Mouse (Mus musculus): ENCODE results near the gene Nek6.

Nek6 gene

DNA sequence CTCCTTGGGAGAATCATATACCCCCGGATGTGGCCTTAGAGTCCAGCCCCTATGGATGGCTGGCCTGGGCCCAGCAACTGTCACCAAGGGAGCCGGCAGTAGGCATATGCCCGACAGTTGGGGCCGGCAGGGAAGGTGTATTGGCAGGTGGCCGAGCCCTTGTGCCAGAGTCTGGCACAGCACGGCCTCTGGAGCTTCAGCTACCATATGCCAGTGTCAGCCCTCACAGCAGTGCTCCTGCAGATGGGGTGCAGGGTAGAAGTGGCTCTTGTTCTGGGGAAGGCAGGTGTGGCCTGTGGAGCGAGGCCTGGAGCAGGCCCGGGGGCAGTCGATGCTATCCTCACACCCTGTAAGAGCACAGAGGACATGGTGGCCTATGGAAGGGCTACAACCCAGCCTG, 28.2 kb downstream of the Nek6 start:
- no peak for DNase-seq (ENCODE audit: low spot score)

DNA sequence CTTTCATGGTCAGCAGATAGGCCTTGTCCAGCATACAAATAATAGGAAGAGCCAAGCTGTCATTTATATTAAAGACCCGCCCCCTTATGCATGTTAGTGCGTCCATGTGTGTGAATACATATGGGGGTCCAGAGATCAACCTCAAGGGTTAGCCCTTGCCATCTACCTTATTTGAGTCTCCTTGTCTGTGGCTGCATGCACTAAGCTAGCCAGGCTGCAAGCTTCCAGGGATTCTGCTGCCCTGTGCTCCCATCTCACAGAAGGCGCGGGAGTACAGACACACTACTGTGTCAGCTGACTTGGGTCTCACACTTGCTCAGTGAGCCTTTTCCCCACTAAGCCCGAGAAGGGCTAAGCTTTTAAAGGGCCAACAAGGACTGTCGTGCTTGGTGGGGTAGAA, 29.2 kb downstream of the Nek6 start:
- no peak for DNase-seq (ENCODE audit: low spot score)

DNA sequence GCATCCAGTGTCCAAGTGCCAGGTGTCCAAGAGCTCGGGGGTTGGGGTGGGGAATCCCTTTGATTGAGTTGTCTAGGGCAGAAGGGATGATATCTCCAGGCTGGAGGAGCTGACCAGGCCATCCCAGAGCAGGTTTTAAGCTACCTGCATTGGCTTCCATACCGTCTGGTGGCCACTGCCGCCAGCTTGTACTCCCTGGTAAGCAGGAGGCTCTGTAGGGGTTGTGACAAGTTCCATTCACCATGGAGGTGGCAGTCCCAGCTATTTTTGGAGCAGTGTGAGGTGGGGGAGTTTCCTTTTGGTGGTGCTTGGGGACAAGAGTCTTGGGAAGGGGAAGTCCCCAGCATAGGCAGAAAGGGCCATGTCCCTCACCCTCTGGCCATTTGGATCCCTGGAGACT, 29.7 kb downstream of the Nek6 start:
- DNase-seq (ENCODE audit: low spot score), result no peak

DNA sequence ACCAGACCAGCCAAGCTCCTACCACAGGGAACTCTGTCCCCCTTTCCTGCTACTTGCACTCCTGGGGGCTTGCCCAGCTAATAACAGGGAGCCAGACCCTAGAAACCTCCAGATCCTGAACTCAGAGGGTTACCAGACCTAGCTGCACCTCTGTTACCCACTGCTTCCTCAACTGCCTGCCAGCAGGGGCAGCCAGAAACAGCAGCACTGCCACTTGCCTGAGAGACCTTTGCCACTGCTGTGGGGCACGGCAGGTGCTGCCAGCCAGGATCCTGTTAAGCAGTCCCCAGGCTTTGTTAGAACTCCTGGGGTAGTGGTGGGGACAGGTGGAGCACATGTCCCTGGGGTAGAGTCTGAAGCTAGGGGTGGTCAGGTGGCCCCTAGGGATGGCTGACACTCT, 30.1 kb downstream of the Nek6 start:
- DNase-seq (ENCODE audit: low spot score), result no peak

DNA sequence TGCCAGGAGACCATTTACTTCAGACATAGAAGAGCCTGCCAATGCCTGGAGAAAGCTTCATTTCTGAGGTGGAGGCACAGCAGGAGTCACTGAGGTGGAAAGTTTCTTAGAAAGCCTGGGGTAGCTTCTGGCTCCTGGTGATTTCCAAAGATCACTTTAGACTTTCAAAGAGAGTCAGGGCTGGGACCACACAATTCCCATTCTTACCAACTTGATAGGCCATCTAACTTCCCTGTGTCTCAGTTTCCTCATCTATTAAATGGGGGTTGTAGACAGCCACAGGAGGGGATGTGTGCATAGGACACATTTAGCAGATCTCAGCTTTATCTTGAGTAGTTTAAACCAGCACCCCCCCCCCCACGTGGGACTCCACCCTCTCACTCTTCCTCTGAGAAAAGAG, 30.9 kb downstream of the Nek6 start:
- no peak for DNase-seq (ENCODE audit: low spot score)

DNA sequence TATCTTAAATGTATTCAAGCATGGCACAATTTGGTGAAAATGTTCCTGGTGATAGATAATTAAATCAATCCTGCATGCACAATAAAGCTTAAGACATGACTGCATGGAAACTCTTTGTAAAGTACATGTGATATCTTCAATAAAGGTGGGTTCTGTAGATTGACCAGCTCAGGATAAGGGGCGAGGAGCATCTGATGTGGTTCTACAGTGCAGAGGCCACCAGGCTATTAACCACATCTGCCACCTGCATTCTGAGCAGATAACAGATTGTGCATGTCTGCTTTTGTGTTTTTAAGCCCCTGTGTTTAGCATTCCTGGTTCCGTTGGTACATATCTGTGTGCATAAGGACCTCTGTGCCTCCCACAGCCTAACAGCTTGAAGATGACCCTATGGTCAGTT, 31.7 kb downstream of the Nek6 start:
- no peak for DNase-seq (ENCODE audit: low spot score)

DNA sequence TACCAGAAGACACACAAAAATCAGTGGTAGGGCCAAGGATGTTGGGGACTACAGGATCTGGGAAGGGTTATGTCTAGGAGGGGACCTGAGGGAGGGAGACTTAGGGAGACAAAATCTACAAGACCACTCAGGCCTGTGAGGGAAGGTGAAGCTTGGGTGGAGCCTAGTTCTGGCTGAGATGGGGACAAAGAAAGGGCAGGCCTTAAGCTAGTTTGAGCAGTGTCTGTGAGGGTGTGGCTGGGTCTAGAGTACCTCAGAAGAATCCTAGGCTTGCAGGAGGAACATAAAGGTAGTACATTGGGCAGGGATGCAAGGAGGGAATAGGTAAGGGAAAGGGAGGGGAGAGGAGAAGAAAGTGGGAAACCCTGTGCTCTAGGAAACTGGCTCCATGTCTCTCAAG, 32.9 kb downstream of the Nek6 start:
- DNase-seq (ENCODE audit: low spot score), result no peak

DNA sequence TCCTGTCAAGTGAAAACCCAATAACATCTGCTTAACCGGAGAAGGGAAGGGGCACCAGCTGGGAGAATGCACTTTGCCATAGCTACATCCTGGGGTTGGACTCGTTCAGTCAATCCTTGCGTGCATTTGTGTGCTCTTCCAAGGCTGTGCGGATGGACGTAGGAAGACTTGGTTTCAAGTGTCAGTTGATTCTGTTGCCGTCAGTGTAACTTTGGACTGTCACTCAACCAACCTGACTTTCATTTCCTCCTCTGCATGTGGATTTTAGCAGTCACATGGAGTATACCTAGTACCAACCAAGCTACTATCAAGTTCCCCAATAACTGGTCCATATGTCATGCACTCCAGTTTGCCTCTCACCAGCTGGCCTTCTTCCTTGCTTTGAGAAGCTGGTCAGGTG, 33.5 kb downstream of the Nek6 start:
- no peak for DNase-seq (ENCODE audit: low spot score)

DNA sequence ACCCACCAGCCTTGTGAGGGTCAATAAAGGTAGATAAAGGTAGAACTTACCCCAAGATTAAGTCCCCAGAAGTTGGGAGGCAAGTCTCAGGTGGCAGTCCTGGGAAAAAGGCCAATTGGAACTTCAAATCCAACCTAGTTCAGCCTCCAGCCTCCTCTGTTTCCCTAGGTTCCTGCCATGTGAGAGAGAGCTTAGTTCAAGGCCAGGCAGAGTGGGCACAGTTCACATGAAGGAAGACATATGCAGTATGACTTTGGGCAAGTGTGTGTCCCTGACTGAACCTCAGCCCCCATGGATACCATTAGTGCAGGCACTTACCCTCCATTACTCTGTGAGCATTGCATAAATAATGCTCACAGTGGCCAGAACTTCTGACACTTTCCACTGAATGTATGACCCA, 34.3 kb downstream of the Nek6 start:
- DNase-seq (ENCODE audit: low spot score), result no peak

DNA sequence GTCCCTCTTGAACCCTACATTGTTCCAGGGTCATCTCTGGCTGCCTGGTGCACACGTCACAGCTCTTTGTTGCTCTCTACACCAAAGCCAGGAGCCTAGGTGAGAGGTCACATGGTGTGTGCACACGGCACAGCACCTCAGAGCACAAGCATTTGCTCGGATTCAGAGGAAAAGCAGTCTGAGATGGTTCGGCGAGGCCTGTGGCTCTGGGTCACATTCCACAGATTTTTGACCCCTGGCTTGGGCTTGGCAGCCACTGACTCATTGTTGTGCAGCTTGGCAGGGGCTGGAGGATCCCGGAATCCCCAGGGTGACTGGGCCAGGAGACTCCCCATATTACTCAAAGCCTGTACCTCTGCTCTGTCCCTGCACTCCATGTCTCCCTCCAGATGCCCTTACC, 34.8 kb downstream of the Nek6 start:
- no peak for DNase-seq (ENCODE audit: low spot score)

DNA sequence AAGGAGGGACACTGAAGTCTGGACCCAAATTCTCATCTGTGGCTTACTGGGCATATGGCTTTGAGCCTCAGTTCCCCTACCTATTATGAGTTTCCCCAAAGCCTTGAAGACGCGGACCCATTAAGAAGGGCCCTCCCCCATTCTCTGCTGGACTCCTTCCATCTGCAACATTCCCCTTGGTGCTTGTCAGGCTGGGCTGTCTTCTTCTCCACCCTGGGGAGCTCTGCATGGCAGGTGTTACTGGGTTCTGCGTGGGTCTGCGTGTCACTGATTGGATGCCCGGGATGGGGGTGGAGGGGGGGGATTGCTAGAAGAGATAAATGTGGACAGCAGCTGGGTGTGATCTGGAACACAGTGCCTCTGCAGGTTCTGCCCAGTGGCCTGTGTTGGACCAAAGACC, 35.3 kb downstream of the Nek6 start:
- DNase-seq (ENCODE audit: low spot score), result no peak

DNA sequence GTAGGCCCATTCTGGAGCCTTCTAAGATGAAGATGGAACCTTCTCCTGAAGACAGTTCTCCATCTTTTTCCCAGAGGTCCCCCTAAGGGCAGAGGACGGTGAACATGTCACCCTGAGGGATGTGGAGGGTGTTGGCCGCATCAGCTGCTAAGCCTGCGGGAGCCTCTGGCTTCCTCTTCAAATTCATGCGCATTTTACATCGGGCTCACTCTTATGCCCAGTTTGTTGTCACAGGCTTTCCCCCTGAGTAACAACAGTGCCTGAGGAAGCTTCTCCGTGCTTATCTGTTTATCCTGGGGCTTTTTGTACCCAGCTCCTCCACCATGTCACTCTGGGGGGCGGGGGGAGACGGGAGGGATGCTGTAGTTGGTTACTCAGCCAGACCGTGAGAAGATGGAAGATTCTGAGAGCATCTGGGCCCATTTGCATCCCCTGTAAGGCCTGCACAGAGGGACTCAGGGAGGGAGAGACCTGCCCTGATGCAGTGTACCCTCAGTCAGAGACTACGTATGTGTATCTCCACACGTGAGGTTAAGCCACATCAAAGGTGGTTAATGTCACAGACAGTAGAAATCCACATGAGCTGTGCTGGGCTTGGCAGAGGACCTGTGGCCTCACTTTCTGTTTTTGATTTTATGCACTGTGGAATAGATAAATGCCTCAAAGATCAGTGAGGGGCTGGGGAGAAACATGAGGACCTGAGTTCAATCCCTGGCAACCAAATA, 36.5 kb downstream of the Nek6 start:
- DNase-seq (ENCODE audit: low spot score), result no peak

DNA sequence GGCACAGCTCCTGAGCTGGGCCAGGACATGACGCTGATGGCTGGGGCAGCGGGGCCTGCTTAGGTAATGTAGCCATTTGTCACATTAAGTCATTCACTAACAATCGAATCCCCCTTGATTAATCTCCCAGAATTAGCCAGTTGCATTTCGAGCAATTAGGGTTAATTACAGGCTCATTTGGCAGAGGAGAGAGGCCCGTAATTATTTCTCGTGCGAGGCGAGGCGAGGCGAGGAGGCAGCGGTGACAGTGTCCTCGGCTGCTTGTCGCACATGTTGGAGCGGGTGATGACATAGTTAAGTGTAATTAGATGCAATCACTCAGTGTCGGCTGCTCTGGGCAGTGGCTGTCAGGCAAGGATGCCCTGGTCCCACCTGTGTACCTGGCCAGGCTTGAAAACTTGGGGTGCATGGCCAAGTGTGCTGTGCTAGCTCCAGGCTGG, 40.6 kb downstream of the Nek6 start:
- DNase-seq (ENCODE audit: low spot score), result no peak

DNA sequence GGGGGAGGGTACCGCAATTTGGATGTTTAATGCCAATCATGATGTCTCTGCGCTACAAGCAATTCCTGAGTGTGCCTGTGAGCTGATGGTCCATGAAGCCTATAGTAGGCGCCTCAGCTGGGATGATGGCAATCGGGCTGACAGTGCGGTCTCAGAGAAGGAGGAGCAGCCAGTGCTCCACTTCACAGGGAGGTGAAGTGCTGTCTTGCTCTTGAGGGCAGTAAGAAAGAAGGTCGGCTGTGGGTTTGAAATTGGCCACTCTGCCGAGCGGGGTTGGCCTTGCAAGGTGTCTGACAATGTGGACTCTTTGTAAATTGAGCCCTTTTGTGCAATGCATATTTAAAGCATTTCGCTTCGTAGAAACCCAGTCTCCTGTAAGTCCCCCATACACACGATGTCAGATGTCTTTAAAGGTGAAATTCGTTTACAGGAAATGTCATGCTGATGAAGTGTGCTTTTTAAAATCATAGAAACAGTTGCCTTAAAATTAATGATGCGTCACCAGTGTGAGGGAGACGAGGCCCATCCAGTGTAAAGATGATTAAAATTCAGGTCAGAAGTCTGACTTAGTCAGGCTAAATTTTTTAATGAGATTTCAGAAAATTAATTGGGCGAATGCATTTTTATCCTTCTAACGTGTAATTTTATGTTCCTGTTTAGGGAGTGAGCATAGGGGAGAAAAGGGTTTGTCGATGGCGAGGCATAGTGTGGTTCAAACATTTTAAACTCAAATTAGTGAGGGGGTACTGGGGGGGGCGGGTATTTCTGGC, 43.0 kb downstream of the Nek6 start:
- DNase-seq (ENCODE audit: low spot score), result no peak

DNA sequence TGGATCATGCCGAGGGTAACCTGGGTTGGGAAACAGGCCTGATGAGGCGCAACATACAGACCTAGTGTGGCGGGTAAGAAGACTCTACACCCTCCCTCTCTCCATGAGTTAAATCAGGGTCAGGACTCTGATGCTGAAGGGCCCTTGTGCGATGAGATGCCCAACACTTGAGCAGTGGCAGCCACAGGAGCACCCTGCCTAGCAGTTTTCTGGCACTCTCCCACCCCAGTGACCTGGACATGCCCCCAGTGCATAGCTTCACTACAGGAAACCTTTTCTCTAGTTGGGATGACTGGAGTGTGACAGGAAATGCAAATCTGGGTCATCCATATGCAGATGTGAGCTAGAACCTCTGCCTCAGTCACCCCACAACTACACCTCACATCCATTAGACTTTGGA, 44.2 kb downstream of the Nek6 start:
- no peak for DNase-seq (ENCODE audit: low spot score)

DNA sequence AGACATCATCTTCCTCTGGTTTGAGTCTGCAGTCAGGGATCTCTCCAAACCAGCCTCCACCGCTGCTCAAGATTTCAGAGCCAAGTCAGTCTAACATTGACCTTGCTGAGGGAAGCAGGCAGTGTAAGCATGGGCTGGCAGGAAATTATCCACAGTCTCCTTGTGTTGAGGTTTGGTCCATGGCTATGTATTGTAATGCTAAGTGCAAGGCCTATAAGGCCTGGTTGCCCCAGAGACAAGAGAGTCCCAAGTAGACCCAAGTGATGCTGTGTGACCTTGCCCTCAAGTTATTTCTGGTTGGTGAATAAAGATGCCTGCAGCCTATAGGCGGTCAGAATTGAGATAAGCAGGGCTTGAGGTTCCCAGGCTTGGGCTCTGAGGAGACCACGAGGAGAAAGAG, 45.3 kb downstream of the Nek6 start:
- no peak for DNase-seq (ENCODE audit: low spot score)

DNA sequence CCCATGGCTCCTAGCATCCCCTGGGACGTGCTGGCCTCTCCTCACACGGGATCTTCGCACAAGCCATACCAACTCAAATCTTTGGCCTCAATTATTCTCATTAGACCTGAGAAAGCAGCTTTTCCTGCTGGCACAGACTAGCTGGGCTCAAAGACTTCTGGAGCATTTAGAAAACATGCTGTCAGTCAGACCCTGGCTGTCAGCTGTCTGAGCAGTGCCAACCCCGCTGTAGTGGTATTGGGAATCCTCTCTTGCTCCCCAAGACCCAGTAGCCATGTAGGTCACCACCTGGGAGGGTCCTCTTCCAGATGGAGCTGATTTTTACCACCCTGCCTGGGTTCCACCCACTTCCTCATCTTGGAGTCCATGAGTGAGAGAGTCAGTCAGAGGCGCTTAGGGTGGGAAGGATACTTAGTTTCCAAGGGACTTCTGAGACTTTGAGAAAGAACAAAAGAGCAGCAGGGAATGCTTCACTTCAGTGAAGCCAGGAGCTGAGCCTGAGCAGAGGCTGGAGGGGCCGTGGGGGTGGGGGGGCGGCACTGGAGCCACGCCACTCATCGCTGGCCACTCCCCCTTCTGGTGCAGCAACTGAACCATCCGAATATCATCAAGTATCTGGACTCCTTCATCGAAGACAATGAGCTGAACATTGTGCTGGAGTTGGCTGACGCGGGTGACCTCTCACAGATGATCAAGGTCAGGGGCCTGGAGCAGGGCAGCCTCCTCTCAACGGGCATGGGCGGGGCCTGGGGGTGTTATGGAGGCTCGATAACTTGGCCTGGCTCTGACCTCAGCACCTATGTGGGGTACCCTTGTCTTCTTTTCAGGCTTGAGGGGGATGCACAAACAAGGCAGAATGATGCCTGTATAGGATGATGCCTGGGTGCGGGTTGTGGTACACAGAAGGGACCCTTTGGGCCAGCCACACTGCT, 49.1 kb downstream of the Nek6 start:
- no peak for DNase-seq (ENCODE audit: low spot score)

DNA sequence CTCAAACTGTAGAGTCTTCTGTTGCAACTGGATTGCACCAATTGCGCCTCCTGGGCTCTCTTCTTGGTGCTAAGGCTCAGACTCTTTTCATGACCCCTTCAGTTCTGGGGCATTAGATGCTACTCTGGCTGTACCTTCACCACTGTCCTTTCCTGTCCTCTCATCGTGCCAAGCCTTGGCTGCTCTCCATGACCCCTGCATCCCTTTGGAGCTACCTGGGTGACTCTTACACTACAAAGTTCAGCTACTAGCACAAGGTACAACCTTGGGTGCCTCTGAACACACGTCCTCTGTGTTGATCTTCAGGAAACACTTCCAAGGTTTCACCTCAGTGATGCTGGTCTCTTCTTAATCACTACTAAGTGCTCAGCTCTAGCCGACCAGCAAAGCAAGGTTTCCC, 51.2 kb downstream of the Nek6 start:
- no peak for DNase-seq (ENCODE audit: low spot score)

DNA sequence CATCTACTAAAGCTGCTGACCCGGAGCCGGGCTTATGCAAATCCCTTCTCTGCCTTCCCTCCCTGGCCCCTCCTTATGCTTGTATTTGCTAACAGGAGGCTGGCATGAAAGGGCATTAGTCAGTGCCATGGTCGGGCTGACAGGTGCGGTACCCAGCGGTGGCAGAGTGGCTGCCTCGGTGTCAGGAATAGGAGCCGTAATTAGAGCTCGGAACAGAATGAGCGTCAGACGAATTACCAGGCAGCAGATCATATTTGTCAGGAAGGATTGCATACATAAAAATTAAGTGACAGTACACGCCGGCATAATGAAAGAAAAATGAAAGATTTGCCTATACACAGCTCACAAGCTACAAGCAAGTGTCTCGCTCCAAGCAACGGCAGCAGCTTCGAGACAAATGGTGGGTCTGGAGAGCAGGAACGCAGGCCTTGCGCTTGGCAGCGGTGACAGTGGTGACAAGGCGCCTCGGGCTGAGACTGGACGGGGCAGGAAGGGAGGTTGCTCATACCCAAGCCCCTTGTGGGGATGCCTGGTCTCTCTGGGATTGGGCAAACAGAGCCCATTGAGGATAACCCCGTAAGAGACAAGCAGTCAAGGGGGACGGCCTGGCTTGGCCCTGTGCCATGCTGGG, 60.6 kb downstream of the Nek6 start:
- DNase-seq (ENCODE audit: low spot score), result no peak

DNA sequence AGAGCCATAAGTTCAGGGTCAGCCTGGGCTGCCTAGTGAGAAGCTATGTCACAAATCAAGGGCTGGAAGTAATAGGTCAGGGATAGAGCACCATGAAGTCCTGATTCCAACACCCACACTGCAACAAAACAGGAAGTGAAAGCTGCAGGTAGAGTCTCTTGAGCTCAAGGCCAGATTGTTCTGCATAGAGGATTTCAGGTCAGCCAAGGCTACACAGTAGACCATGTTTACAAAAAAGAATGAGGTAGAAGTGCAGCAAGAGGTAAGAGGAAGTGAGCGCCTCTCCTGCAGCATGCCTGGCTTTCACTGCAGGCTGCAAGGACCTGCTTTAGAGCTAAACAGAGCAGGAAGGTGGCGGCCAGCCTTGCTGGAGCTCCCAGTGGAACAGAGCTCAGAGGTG, 63.3 kb downstream of the Nek6 start:
- no peak for DNase-seq (ENCODE audit: low spot score)

DNA sequence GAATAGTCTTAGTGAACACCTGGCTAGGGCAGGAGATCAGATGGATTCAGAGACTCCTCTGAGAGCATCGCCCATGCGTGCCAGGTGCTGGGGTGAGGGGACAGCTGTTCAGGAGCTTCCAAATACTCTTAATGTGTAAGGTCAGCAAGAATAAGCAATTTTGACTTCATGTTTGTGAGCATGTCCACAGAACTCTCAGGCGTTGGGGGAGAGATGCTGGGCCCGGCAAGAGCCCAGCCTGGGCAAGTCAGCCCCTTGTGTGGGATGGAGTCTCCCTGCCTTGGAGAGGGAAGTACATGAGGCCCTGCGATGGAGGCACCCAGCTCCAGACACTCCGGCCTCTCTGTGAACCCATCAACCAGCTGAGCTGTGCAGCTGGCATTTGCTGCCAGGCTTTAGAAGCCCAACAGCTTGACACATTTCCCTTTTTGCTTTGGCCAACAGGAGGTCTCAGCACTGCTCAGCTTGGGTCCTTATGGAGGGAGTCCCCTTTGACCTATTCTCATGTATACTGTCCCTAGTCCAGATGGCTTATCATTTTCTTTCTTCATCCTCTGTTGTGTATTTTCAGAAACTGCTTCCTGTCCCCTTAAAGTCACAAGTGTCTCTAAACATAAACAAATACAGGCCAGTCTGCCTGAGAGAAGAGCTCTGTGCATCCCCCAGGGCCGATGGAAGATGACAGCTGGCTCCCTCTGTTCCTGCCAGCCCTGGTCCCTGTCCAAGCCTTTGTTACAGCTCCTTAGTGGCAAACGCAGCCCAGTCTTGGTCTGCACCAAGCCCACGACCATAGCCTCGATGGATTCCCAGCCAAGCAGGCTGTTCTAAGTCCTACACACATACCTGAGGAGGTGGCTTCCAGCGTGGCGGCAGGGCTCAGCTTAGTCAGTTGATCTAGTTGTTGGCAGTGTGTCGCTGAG, 67.4 kb downstream of the Nek6 start:
- DNase-seq (ENCODE audit: low spot score), result no peak
